In genomic region chr12:41221893-41222292, GRCm38 (mm10) we compare ENCODE assay signal across 17 mouse cellular contexts.
DNase-seq lines count a peak whose midpoint lies in the region; ATAC-seq and TF ChIP-seq lines count a peak whose summit lies in the region.
"Had no signal": no experiment of that assay in that cellular context is flagged by ENCODE, and none has a peak within 500 bp of the region (broad histone marks: within the 10 kb centered on the region; RNA-seq: fewer than 3 reads in every experiment).

No protein-coding gene starts in this region.

- intact Hi-C loops in heart, postnatal 25 days (cut with DNase I), result loop anchor here (10.0 kb wide), 1 partner anchor 107 kb away; no protein-coding TSS in a partner anchor

- H3K27me3 ChIP-seq in Patski, result no peaks in the 10 kb centered on the region
- H3K27me3 ChIP-seq in splenic B cell, adult 2 months (ENCODE audit: control insufficient read depth, insufficient read depth, low read length, poor library complexity, severe bottlenecking), result no peaks in the 10 kb centered on the region
- H3K27me3 ChIP-seq: embryonic facial prominence, embryonic 13.5 days; forebrain, embryonic 12.5 days; heart, embryonic 15.5 days; limb, embryonic 15.5 days; megakaryocyte, embryonic 14.5 days had no signal

- POLR2A ChIA-PET in Patski (lab: Charles Lee), result no interaction called here

- peak; percentile 44 for TF ChIP-seq CTCF in Patski (IDR thresholded peaks at IDR 0.05)

- ATAC-seq in Patski, result peak; percentile 26
- ATAC-seq: CD4-positive, CD25-positive, alpha-beta regulatory T cell, adult 4 months; hindbrain, postnatal 0 days had no signal

- no peaks in the 10 kb centered on the region for H3K36me3 ChIP-seq in splenic B cell, adult 2 months (ENCODE audit: control insufficient read depth, insufficient read depth, low read length, poor library complexity, severe bottlenecking)
- H3K36me3 ChIP-seq: embryonic facial prominence, embryonic 13.5 days; forebrain, embryonic 12.5 days; heart, embryonic 15.5 days; limb, embryonic 15.5 days had no signal

- in situ Hi-C loops in Patski (cut with MboI; ENCODE audit: low pct_unique_long_range_greater_than_20kb), result no loop called here

- peak; percentile 5 for DNase-seq in heart, postnatal 4 days
- DNase-seq in heart, postnatal 25 days (ENCODE audit: low spot score), result no peak
- peak; percentile 2 for DNase-seq in lung, postnatal 10 days
- DNase-seq in lung, adult 18-20 months, result no peak
- DNase-seq in Patski (ENCODE audit: low read depth, low spot score), result no peak
- peak; percentile 44 for DNase-seq in splenic B cell, adult 2 months (ENCODE audit: low read depth, low spot score)
- DNase-seq in layer of hippocampus, adult 18-20 months (ENCODE audit: low spot score in 2 of 2), result no peak
- DNase-seq: cerebellum, postnatal 36 days; right cerebral cortex, postnatal 14 days; thymus, postnatal 14 days had no signal

- CTCF ChIA-PET in Patski (lab: Charles Lee), result no interaction called here

Comparison
In these comparisons a context has a peak if more than half of its experiments do, and no peak if none do; other contexts are left out.
1. DNase-seq: peak in heart, postnatal 4 days (single experiment), lung, postnatal 10 days (single experiment) and splenic B cell, adult 2 months (single experiment); none in heart, postnatal 25 days (single experiment), lung, adult 18-20 months (0 of 2), Patski (single experiment) and layer of hippocampus, adult 18-20 months (0 of 2).